Mouse (Mus musculus): ENCODE measurements around the gene Prex1. TPM values are rescaled to one million over a fixed set of nuclear protein-coding genes. Genes with fewer than 3 reads are reported as not detected.
"Not testable (repeated sequence)": the region's sequence is repeated elsewhere in the genome, so short reads cannot be mapped to it uniquely, and the experiment has no call there.

Prex1 gene
- polyA plus RNA-seq, 1 experiment from 2014 or later = 9.6 TPM

GRCm38 (mm10) chr2:166522612-166523120 is 191.0 kb downstream of the Prex1 start:
- no peak overlapping the region for H3K4me3 ChIP-seq (replicated peaks)
- H3K27ac ChIP-seq = peak overlapping the region; percentile 42
- H3K9me3 ChIP-seq = no peaks in the 10 kb centered on the region
- H3K4me1 ChIP-seq (replicated peaks) = peaks cover 18% of the 10 kb centered on the region
- ATAC-seq = peak; percentile 29; the same call in 1 of the 2 replicates
- H3K27me3 ChIP-seq (replicated peaks) = no peaks in the 10 kb centered on the region
- peak overlapping the region; percentile 22 for H3K4me2 ChIP-seq (replicated peaks)
- H3K36me3 ChIP-seq = no peaks in the 10 kb centered on the region
- no peak overlapping the region; the same call in 1 of the 2 replicates for H3K9ac ChIP-seq
- 46% methylated on average over 15 of the region's 15 CpGs for WGBS

- peak overlapping the region; percentile 42 for H3K27ac ChIP-seq
- no peaks in the 10 kb centered on the region for H3K27me3 ChIP-seq (replicated peaks)
- no peaks in the 10 kb centered on the region for H3K9me3 ChIP-seq
- H3K4me2 ChIP-seq (replicated peaks) = peak overlapping the region; percentile 22
- H3K9ac ChIP-seq = no peak overlapping the region
- 27% methylated on average over 16 of the region's 16 CpGs for WGBS
- no peak for ATAC-seq
- no peaks in the 10 kb centered on the region for H3K36me3 ChIP-seq
- no peak overlapping the region for H3K4me3 ChIP-seq (replicated peaks)
- H3K4me1 ChIP-seq (replicated peaks) = peaks cover 21% of the 10 kb centered on the region
Observed at GRCm38 (mm10) chr2:166521878-166522611, 191.6 kb downstream of the Prex1 start.

- no peak overlapping the region for H3K27ac ChIP-seq
- peaks cover 21% of the 10 kb centered on the region for H3K4me1 ChIP-seq (replicated peaks)
- no peaks in the 10 kb centered on the region for H3K9me3 ChIP-seq
- no peak overlapping the region for H3K4me3 ChIP-seq (replicated peaks)
- no peak overlapping the region for H3K9ac ChIP-seq
- no peak for ATAC-seq
- no peak overlapping the region for H3K4me2 ChIP-seq (replicated peaks)
- no peaks in the 10 kb centered on the region for H3K36me3 ChIP-seq
- 91% methylated on average over 5 of the region's 5 CpGs for WGBS
- no peaks in the 10 kb centered on the region for H3K27me3 ChIP-seq (replicated peaks)
Observed at GRCm38 (mm10) chr2:166521461-166521860, 192.2 kb downstream of the Prex1 start.

GRCm38 (mm10) chr2:166520536-166520935 is 193.1 kb downstream of the Prex1 start:
- Histone ChIP-seq H3K9ac (no peak overlapping the region), H3K27ac (no peak overlapping the region), H3K4me2 (replicated peaks) (no peak overlapping the region), H3K27me3 (replicated peaks) (no peaks in the 10 kb centered on the region), H3K9me3 (no peaks in the 10 kb centered on the region), H3K4me3 (replicated peaks) (no peak overlapping the region), H3K4me1 (replicated peaks) (peaks cover 21% of the 10 kb centered on the region), H3K36me3 (no peaks in the 10 kb centered on the region)
- no peak for ATAC-seq
- WGBS = 89% methylated on average over 12 of the region's 12 CpGs

GRCm38 (mm10) chr2:166517392-166518174 is 196.0 kb downstream of the Prex1 start:
- H3K36me3 ChIP-seq; H3K9ac ChIP-seq; H3K9me3 ChIP-seq; H3K27me3 ChIP-seq (replicated peaks); H3K4me3 ChIP-seq (replicated peaks): not testable (repeated sequence)
- WGBS = 13% methylated on average over 14 of the region's 17 CpGs
- peak overlapping the region; percentile 36; the same call in 1 of the 2 replicates for H3K4me2 ChIP-seq (replicated peaks)
- H3K27ac ChIP-seq = peak overlapping the region; percentile 67
- peaks cover 10% of the 10 kb centered on the region for H3K4me1 ChIP-seq (replicated peaks)
- peak; percentile 57 for ATAC-seq

GRCm38 (mm10) chr2:166516818-166517353 is 196.7 kb downstream of the Prex1 start:
- Histone ChIP-seq H3K9ac (no peak overlapping the region), H3K27me3 (replicated peaks) (no peaks in the 10 kb centered on the region), H3K36me3 (no peaks in the 10 kb centered on the region), H3K27ac (peak overlapping the region; percentile 67), H3K9me3 (no peaks in the 10 kb centered on the region), H3K4me2 (replicated peaks) (peak overlapping the region; percentile 36; the same call in 1 of the 2 replicates), H3K4me1 (replicated peaks) (peaks cover 8% of the 10 kb centered on the region), H3K4me3 (replicated peaks) (no peak overlapping the region)
- 49% methylated on average over 6 of the region's 6 CpGs for WGBS
- no peak for ATAC-seq

Other genes with a start within 250 kb of the Prex1 start
- 6.4 and 6.7 TPM in 2 replicates for gene Trp53rkb, start 78.7 kb upstream of the Prex1 start, polyA plus RNA-seq (2015; fragmentation: Nextera tagmentation; extraction: Ambion mirVana)
- 6.7 and 6.9 TPM in 2 replicates for gene Arfgef2, start 91.8 kb upstream of the Prex1 start, polyA plus RNA-seq (2015; fragmentation: Nextera tagmentation; extraction: Ambion mirVana)
- gene Cse1l, start 192.2 kb upstream of the Prex1 start, polyA plus RNA-seq (2015; fragmentation: Nextera tagmentation; extraction: Ambion mirVana) = 92.2 and 107 TPM in 2 replicates

All from intestine, embryonic 15.5 days (tissue).